Mouse (Mus musculus) neural tube, embryonic 10.5 days (tissue): ENCODE measurements at regions not wholly inside any gene's neighbourhood (a gene's known extent, or its start where the extent isn't known, plus 50 kb on each side); places are given as distances from the start of the nearest gene placed in this dataset.

Source experiments
- DNase-seq: peaks from one replicate; pipeline ENCODE4 v3.0.0-alpha.2; 2017; ENCODE audit warnings: low spot score; ENCODE audit errors: extremely low spot score

DNA sequence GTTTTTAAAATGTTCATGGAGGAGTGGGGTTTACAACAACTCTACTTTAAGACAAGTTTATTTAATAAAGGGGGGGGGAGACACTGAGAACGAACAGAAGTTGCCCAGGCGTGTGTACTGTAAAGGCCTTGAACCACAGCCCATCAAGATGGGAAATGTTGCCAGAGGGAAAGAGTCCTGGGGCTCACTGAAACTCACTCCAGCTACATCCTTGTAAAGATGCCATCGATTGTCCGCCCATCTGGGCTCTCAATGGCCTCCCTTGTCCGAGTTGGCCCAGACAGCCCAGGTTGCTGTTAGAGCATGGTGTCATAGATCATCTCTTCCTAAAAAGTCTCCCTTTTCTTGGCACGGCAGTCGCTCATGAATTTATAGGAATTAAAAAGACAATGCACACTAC, 462.7 kb upstream of the Gm19410 start:
- no peak for DNase-seq

DNA sequence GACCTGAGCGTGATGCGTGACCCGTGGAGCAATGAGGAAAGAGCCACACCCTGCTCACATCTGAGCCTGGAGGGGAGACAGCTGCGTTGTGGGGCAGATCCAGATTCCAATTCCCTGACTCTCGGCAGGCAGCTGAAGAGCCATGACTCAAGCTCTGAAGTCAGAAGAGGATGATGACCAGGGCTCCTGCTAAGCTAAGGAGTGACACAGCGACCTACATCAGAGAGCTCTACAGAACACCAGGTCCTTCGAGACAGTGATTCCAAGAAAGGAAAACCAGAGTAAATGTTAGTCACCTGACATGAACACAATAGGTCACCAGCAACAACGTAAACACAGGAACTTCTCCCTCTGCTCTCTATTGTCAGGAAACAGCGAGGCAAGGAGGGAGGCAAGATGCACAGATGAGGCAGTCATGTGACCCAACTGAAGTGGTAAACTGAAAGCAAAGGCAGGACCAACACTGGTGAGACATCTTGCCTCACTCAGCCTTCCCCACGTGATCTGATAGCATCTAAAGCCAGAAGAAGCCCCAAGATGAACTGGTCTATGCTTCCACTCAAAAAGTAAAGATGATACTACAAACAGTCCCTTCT, 444.2 kb upstream of the Gm19410 start:
- no peak for DNase-seq

DNA sequence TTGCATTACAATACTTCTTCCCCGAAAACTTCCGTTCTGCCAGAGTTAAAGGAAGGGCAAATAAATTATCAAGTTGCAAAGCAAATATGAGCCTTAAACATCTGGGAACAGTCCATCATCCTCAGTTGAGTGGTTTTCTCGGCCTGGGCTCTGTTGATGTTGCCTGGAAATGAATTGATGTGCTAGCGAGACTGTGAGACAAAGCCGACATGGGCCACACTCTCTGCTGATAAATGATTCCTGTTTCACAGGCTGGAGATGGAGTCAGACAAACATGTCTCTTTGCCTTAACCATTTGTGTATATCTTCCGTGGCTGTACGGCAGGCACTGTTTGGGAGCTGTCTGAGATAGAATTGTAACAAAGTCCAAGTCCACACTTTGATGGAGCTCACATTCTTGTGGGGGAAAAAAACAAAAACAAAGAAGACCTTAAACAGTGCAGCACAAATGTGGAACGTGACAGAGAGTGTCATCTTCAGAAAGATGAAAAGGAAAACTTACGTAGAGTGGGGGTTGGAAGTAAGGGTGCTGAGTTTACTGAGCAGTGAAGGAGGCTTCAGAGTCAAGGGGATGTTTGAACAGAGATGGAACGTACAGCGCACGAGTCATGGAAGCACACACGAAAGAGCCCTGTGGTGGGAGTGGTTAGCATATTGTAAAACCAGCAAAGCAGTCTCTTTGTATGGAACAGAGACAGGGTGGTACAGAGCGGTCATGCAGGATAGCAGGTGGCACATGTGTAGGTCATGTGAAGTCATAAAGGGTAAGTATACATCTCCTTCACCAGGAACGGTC, 442.2 kb upstream of the Gm19410 start:
- DNase-seq, result peak; percentile 27
